Mouse (Mus musculus): ENCODE measurements around the gene S100a5. TPM values are rescaled to one million over a fixed set of nuclear protein-coding genes. Genes with fewer than 3 reads are reported as not detected.

Gene S100a5
- polyA plus RNA-seq, 1 experiment from 2014 or later, result not detected

DNA sequence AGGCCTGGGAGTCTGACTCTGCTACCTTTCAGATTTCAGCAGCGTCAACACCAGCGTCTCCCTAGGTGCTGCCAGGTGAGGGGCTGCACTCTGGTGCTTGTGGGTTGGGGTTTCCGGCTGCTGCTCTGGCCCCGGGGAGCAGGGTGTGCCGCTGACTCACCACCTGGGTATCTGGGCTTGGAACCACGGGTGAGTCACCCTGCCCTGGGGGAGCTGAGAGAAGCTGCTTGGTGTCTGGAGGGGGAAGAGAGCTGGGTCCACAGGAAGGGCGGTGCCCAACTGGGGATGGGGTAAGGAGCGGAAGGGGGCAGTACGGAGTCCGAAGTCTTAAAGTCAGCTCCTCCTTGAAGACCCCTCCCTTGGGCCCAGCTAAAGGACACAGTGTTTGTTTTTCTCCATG is 21.4 kb upstream of the S100a5 start:
- H3K27ac ChIP-seq, result no peak overlapping the region
- no peaks in the 10 kb centered on the region for H3K36me3 ChIP-seq
- H3K4me1 ChIP-seq, result no peaks in the 10 kb centered on the region; the same call in 1 of the 2 replicates
- no peaks in the 10 kb centered on the region for H3K9me3 ChIP-seq (replicated peaks)
- no peak overlapping the region for H3K9ac ChIP-seq
- WGBS (ENCODE audit: insufficient replicate concordance), result 29% methylated on average over 10 of the region's 10 CpGs
- H3K4me2 ChIP-seq, result no peak overlapping the region
- H3K27me3 ChIP-seq (replicated peaks), result no peaks in the 10 kb centered on the region
- no peak overlapping the region for H3K4me3 ChIP-seq
- ATAC-seq, result no peak

DNA sequence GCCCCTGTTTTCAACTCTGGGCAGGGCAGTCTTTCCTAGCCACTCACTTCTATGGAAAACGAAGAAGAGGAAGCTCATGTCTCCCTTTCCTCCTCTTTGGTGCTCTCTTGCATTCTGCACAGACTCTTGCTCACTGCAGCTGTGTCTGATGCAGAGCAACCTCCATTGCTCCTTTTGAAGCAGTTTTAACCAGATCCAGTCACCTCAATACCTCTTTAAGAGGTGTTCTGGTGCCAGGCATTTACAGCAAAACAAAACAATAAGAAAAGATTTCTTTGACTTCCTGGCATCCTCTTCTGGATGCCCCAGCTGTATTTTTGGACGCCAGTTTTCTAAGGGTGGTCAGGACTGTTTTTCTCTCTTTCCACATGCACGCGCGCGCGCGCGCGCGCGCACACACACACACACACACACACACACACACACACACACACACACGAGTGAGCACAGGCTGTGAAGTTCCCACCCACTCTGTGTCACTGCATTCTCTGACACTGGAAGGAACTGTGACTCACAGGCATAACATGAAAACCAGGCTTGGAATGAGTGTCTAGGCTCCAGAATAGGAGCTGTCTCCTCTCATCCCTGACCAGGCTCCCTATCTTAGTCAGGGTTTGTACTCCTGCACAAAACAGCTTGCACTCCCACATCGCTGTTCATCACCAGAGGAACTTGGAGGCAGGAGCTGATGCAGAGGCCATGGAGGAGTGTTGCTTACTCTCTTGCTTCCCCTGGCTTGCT is 20.8 kb upstream of the S100a5 start:
- Histone ChIP-seq H3K4me1 (no peaks in the 10 kb centered on the region; the same call in 1 of the 2 replicates), H3K9me3 (replicated peaks) (no peaks in the 10 kb centered on the region), H3K27me3 (replicated peaks) (no peaks in the 10 kb centered on the region), H3K4me2 (no peak overlapping the region), H3K4me3 (no peak overlapping the region), H3K9ac (no peak overlapping the region), H3K36me3 (no peaks in the 10 kb centered on the region), H3K27ac (no peak overlapping the region)
- no peak for ATAC-seq
- WGBS (ENCODE audit: insufficient replicate concordance), result 75% methylated on average over 14 of the region's 14 CpGs

DNA sequence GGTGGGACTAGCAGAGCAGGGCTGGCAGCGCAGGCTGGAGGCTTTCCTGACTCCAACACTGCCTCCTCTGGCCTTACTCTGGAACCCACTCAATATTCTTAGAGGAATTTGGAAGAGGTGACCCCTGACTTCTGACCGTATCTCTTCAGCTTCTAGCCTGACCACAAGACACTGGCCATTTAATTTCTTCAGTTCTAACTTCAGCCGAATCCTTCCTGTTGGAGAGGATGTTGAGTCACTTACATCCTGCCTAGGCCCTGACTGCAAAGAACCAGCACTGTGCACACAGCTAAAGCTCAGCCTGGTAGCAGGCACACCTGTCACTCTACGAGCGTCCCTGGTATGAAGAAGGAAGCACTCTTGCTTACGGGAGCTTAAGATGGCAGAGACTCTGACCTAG is 18.9 kb upstream of the S100a5 start:
- Histone ChIP-seq H3K36me3 (no peaks in the 10 kb centered on the region), H3K27ac (no peak overlapping the region), H3K9me3 (replicated peaks) (no peaks in the 10 kb centered on the region), H3K4me3 (no peak overlapping the region), H3K4me1 (no peaks in the 10 kb centered on the region; the same call in 1 of the 2 replicates), H3K27me3 (replicated peaks) (no peaks in the 10 kb centered on the region), H3K4me2 (no peak overlapping the region), H3K9ac (no peak overlapping the region)
- no peak for ATAC-seq
- 38% methylated on average over 6 of the region's 6 CpGs for WGBS (ENCODE audit: insufficient replicate concordance)

DNA sequence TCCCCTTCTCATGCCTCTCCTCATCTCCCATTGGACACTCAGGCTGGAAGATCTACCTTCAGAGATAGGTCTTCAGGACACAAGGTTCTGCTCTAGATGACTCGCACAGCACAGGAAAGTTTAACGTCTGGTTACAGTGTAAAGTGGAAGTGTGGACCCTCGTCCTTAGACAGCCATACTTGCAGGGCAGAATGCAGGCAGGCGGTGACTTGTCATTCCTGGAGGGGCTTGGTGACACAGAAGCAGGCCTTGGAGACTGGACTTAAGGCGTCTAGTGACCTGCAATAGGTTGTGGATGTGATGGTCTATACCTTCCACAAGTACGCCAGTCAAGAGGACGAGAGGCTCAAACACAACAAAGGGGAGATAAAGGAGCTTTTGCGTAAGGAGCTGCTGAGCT is 18.4 kb upstream of the S100a5 start, which contains the start of gene S100a2:
S100a2 (plus strand) TSS at position 301 of the 400 bp plus-strand sequence.
- H3K36me3 ChIP-seq, result no peaks in the 10 kb centered on the region
- 60% methylated on average over 8 of the region's 8 CpGs for WGBS (ENCODE audit: insufficient replicate concordance)
- H3K27ac ChIP-seq, result no peak within 1 kb of the TSS
- no peak for ATAC-seq
- H3K9me3 ChIP-seq (replicated peaks), result no peaks in the 10 kb centered on the region
- H3K4me1 ChIP-seq, result no peaks in the 10 kb centered on the region; the same call in 1 of the 2 replicates
- no peak within 1 kb of the TSS for H3K9ac ChIP-seq
- no peak within 1 kb of the TSS for H3K4me3 ChIP-seq
- H3K27me3 ChIP-seq (replicated peaks), result no peaks in the 10 kb centered on the region
- no peak within 1 kb of the TSS for H3K4me2 ChIP-seq

DNA sequence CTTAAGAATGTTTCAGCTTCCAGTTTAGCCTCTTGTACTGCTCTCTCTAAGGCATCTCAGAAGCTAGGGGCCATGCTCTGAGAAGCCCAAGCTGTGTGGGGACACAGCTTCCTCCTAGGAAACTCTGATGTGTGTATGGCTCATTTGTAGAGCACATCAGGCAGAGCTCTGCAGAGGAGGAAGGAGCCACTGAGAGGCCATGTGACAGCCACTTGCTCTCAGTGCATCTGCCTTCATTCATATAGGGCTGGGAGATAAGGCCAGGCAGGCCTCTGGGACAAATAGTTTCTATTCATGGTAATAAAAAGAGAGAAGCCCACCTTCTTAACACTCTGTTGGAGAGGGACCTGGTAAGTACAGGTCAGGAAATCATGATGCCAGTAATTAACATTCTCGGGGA is 13.9 kb upstream of the S100a5 start:
- Histone ChIP-seq H3K4me2 (no peak overlapping the region), H3K4me3 (no peak overlapping the region), H3K4me1 (no peaks in the 10 kb centered on the region), H3K27ac (no peak overlapping the region), H3K36me3 (no peaks in the 10 kb centered on the region), H3K9me3 (replicated peaks) (no peaks in the 10 kb centered on the region), H3K27me3 (replicated peaks) (no peaks in the 10 kb centered on the region), H3K9ac (no peak overlapping the region)
- ATAC-seq, result no peak
- WGBS (ENCODE audit: insufficient replicate concordance), result 71% methylated on average over 1 of the region's 1 CpGs

DNA sequence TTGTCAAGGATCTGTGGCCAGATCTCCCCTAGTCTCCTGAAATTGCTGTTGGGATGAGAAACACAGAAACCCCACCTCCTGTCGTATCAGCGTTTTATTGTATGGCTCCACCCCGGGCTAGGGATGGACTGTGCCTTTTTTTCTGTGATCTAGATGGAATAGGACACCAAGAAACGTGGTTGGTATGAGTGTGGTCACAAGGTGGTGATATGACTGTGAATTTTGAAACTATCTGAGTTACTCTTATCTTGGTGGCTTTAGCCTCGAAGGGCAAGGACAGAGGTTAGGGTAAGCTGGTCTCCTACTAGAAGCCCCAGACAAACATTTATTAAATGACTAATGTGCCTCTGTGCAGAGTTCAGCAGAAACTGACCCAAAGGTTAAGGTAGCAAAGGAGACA is 12.8 kb upstream of the S100a5 start:
- H3K27ac ChIP-seq, result no peak overlapping the region
- ATAC-seq, result no peak
- no peak overlapping the region for H3K4me3 ChIP-seq
- H3K4me1 ChIP-seq, result no peaks in the 10 kb centered on the region
- H3K27me3 ChIP-seq (replicated peaks), result no peaks in the 10 kb centered on the region
- H3K36me3 ChIP-seq, result no peaks in the 10 kb centered on the region
- H3K9me3 ChIP-seq (replicated peaks), result no peaks in the 10 kb centered on the region
- H3K4me2 ChIP-seq, result no peak overlapping the region
- H3K9ac ChIP-seq, result no peak overlapping the region
- WGBS (ENCODE audit: insufficient replicate concordance), result 42% methylated on average over 5 of the region's 5 CpGs

DNA sequence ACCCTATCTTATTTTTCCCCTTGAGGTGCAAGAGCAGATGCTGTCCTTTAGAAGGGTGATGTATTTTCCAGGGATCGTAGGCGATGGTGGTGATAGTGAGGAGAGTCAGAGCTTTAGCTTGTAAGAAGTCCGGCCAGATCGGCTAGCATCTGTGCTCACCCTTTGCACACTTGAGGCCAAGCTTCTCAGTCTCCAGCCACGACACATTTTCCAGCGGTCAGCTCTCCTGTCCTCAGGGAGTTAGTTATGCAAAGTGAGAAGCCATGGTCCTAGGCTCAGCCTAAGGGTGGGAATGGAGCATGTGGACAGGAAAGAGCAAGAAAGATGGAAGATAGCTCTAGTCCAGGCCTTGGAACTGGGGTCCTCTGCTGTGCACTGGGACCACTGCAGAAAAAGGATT is 11.5 kb upstream of the S100a5 start:
- 81% methylated on average over 6 of the region's 6 CpGs for WGBS (ENCODE audit: insufficient replicate concordance)
- Histone ChIP-seq H3K27ac (no peak overlapping the region), H3K27me3 (replicated peaks) (no peaks in the 10 kb centered on the region), H3K4me3 (no peak overlapping the region), H3K4me1 (no peaks in the 10 kb centered on the region), H3K9ac (no peak overlapping the region), H3K36me3 (no peaks in the 10 kb centered on the region), H3K9me3 (replicated peaks) (no peaks in the 10 kb centered on the region), H3K4me2 (no peak overlapping the region)
- ATAC-seq, result no peak

DNA sequence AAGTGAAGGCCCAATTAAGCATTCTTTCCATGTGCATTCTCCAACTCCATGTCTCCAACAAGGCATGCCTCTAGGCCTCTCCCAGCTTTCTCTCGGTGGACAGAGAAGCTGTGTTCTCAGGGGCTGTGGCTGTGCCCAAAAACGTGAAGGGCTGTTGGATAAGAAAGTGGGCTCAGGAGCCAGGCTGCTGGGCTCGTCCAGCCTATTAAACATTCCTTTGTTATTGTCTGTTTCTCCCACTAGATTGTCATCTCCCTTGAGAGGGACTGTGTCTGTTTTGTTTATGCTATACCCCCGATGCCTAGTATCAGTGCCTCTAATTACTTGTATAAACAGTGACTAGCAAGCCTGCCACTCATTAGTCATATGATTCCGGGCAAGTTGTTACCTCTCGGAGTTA is 10.6 kb upstream of the S100a5 start:
- 59% methylated on average over 6 of the region's 6 CpGs for WGBS (ENCODE audit: insufficient replicate concordance)
- Histone ChIP-seq H3K27me3 (replicated peaks) (no peaks in the 10 kb centered on the region), H3K36me3 (no peaks in the 10 kb centered on the region), H3K4me2 (no peak overlapping the region), H3K4me3 (no peak overlapping the region), H3K9me3 (replicated peaks) (no peaks in the 10 kb centered on the region), H3K27ac (no peak overlapping the region), H3K4me1 (no peaks in the 10 kb centered on the region), H3K9ac (no peak overlapping the region)
- ATAC-seq, result no peak

DNA sequence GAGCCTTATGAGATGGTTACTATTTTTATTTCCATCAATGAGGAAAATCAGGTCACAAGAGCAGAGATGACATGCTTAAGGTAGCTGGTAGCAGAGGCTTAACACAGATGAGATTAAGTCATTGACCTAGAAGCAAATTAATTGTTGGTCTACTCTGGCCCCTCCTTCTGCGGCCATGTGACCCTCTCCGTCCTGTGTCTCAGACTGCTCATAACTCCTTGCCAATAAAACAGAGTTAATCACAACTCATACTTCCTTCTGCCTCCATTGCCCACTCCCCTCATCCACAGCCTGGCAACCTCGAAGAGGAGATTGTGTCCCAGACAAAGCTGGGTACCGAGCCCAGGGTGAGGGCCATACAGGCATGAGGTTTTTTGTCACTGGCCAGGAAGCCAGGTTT is 10.1 kb upstream of the S100a5 start:
- Histone ChIP-seq H3K27me3 (replicated peaks) (no peaks in the 10 kb centered on the region), H3K36me3 (no peaks in the 10 kb centered on the region), H3K4me2 (no peak overlapping the region), H3K9me3 (replicated peaks) (no peaks in the 10 kb centered on the region), H3K4me1 (0 out of 2 replicates have a peak, but pooled peaks cover under 1% of the 10 kb centered on the region), H3K27ac (no peak overlapping the region), H3K9ac (no peak overlapping the region), H3K4me3 (no peak overlapping the region)
- no peak for ATAC-seq
- 61% methylated on average over 4 of the region's 4 CpGs for WGBS (ENCODE audit: insufficient replicate concordance)

DNA sequence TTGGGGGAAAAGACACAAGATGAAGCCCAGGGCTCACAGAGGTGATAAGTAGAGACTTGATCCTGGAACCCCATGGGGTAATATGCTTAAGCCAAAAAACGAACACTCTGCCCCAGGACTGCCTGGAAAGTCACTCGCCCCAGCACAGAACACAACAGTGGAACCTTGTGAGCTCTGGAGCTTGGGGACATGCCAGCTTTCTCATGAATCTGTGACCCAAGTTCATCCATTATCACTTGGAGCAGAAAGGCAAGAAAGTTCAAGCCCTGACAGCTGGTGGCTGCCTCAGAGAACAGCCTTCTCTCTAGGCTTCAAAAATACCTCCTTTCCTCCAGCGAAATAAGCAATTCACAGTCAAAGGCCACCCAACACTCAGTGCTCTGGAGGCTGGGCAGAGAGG is 8.9 kb upstream of the S100a5 start:
- H3K4me3 ChIP-seq, result no peak overlapping the region
- WGBS (ENCODE audit: insufficient replicate concordance), result 58% methylated on average over 3 of the region's 3 CpGs
- H3K4me2 ChIP-seq, result no peak overlapping the region
- H3K9ac ChIP-seq, result no peak overlapping the region
- ATAC-seq, result no peak
- no peaks in the 10 kb centered on the region for H3K36me3 ChIP-seq
- no peaks in the 10 kb centered on the region for H3K9me3 ChIP-seq (replicated peaks)
- H3K27me3 ChIP-seq (replicated peaks), result no peaks in the 10 kb centered on the region
- no peak overlapping the region for H3K27ac ChIP-seq
- 0 out of 2 replicates have a peak, but pooled peaks cover 4% of the 10 kb centered on the region for H3K4me1 ChIP-seq

DNA sequence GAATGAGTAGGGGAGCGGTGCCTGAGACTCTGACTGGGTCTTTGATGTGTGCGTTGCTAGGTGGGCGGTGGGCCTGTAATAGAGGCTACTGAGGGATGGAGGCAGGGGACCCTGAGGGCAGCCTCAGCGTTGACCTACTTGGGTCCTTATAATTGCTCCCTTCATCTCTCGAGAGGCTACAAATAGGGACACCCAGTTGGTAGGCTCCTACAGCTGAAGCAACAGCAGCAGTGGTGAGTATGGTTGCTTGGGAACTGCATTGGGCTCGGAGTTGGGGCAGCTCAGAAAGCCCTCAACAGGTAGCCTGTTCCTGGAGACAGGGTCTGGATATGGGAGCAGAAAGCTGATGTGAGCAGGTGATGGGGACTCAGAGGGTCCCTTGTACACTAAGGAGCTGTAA is 8.3 kb upstream of the S100a5 start:
- H3K36me3 ChIP-seq, result no peaks in the 10 kb centered on the region
- 64% methylated on average over 6 of the region's 6 CpGs for WGBS (ENCODE audit: insufficient replicate concordance)

DNA sequence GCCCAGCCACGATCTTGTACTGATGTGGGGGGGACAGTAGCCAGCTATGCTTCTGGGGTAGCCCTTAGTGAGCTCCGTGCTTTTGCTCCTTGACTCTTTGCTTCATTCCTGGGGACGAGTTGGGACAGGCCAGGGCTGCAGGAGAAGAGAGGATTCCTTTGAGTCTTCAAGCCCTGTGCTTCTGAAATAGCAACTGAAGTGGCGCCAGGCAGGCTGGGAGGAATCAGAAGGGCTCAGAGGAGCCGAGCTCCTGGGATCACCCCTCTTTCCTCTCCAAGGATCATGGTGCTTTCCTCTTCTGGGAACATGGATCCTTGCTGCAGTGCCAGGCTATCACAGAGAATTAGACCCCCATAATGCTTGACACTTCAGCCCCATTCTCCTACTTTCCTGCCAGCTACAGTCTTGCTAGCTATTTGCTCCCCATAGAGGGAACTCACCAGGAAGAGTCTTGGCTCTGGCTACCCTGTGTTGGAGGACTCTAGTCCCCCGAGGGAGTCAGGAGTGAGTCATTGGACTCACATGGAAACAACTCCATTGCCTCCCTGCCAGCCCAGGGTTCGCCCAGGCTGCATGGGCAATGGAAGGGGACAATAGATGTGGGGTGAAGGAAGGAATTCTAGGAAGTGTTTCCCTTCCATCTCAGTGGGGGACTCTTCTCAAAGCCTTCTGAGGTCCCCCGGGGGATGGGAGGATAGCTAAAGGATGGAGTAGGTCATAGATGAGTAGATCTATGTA is 7.7 kb upstream of the S100a5 start:
- 0 out of 2 replicates have a peak, but pooled peaks cover 4% of the 10 kb centered on the region for H3K4me1 ChIP-seq
- H3K4me3 ChIP-seq, result no peak overlapping the region
- no peaks in the 10 kb centered on the region for H3K36me3 ChIP-seq
- H3K27me3 ChIP-seq (replicated peaks), result no peaks in the 10 kb centered on the region
- no peak overlapping the region for H3K9ac ChIP-seq
- H3K9me3 ChIP-seq (replicated peaks), result no peaks in the 10 kb centered on the region
- WGBS (ENCODE audit: insufficient replicate concordance), result 63% methylated on average over 8 of the region's 8 CpGs
- H3K27ac ChIP-seq, result no peak overlapping the region
- no peak overlapping the region for H3K4me2 ChIP-seq
- ATAC-seq, result no peak

More for the DNA sequence above, 8.3 kb upstream of the S100a5 start:
- H3K4me3 ChIP-seq, result no peak overlapping the region
- H3K9me3 ChIP-seq (replicated peaks), result no peaks in the 10 kb centered on the region
- no peak overlapping the region for H3K4me2 ChIP-seq
- no peak overlapping the region for H3K27ac ChIP-seq
- no peaks in the 10 kb centered on the region for H3K27me3 ChIP-seq (replicated peaks)
- H3K9ac ChIP-seq, result no peak overlapping the region
- H3K4me1 ChIP-seq, result 0 out of 2 replicates have a peak, but pooled peaks cover 4% of the 10 kb centered on the region
- ATAC-seq, result no peak

Measured in liver, embryonic 12.5 days (tissue).